Mouse (Mus musculus): ENCODE data around the gene Ano10.

Gene Ano10

GRCm38 (mm10) chr9:122157079-122157441 is 137.2 kb downstream of the Ano10 start:
- DNase-seq (ENCODE audit: low read depth, low spot score): no peak

- no peak for DNase-seq (ENCODE audit: low read depth, low spot score)
These were observed 137.7 kb downstream of the Ano10 start for GRCm38 (mm10) chr9:122156389-122157078.

GRCm38 (mm10) chr9:122155193-122155592 is 139.0 kb downstream of the Ano10 start:
- no peak for DNase-seq (ENCODE audit: low read depth, low spot score)

GRCm38 (mm10) chr9:122153436-122153835 is 140.8 kb downstream of the Ano10 start:
- DNase-seq (ENCODE audit: low read depth, low spot score): no peak

GRCm38 (mm10) chr9:122152501-122152900 is 141.7 kb downstream of the Ano10 start:
- DNase-seq (ENCODE audit: low read depth, low spot score): no peak

GRCm38 (mm10) chr9:122152063-122152462 is 142.2 kb downstream of the Ano10 start:
- DNase-seq (ENCODE audit: low read depth, low spot score): no peak

GRCm38 (mm10) chr9:122149997-122150826 is 144.0 kb downstream of the Ano10 start:
- no peak for DNase-seq (ENCODE audit: low read depth, low spot score)

- no peak for DNase-seq (ENCODE audit: low read depth, low spot score)
These were observed 145.9 kb downstream of the Ano10 start for GRCm38 (mm10) chr9:122148356-122148755.

GRCm38 (mm10) chr9:122146124-122146870 is 147.9 kb downstream of the Ano10 start:
- DNase-seq (ENCODE audit: low read depth, low spot score): no peak

- no peak for DNase-seq (ENCODE audit: low read depth, low spot score)
These were observed 148.5 kb downstream of the Ano10 start for GRCm38 (mm10) chr9:122145677-122146076.

- no peak for DNase-seq (ENCODE audit: low read depth, low spot score)
These were observed 149.4 kb downstream of the Ano10 start for GRCm38 (mm10) chr9:122144776-122145175.

GRCm38 (mm10) chr9:122143219-122143618 is 151.0 kb downstream of the Ano10 start:
- DNase-seq (ENCODE audit: low read depth, low spot score): no peak

GRCm38 (mm10) chr9:122139236-122139635 is 155.0 kb downstream of the Ano10 start:
- no peak for DNase-seq (ENCODE audit: low read depth, low spot score)

GRCm38 (mm10) chr9:122138371-122139029 is 155.7 kb downstream of the Ano10 start:
- DNase-seq (ENCODE audit: low read depth, low spot score): no peak

GRCm38 (mm10) chr9:122137960-122138359 is 156.3 kb downstream of the Ano10 start:
- no peak for DNase-seq (ENCODE audit: low read depth, low spot score)

- DNase-seq (ENCODE audit: low read depth, low spot score): no peak
These were observed 158.4 kb downstream of the Ano10 start for GRCm38 (mm10) chr9:122135885-122136170.

GRCm38 (mm10) chr9:122135095-122135884 is 158.9 kb downstream of the Ano10 start:
- no peak for DNase-seq (ENCODE audit: low read depth, low spot score)

- DNase-seq (ENCODE audit: low read depth, low spot score): no peak
These were observed 162.1 kb downstream of the Ano10 start for GRCm38 (mm10) chr9:122132145-122132544.

GRCm38 (mm10) chr9:122130666-122131065 is 163.6 kb downstream of the Ano10 start:
- no peak for DNase-seq (ENCODE audit: low read depth, low spot score)

GRCm38 (mm10) chr9:122128686-122129085 is 165.5 kb downstream of the Ano10 start:
- DNase-seq (ENCODE audit: low read depth, low spot score): no peak

GRCm38 (mm10) chr9:122127271-122127785 is 166.9 kb downstream of the Ano10 start:
- no peak for DNase-seq (ENCODE audit: low read depth, low spot score)
